Mouse (Mus musculus) adrenal gland, adult 8-10 months (tissue): ENCODE measurements around the gene Vps13d. TPM values are rescaled to one million over a fixed set of nuclear protein-coding genes. Genes with fewer than 3 reads are reported as not detected.

Experiments used
- DNase-seq: peaks from one replicate; pipeline ENCODE4 v3.0.0; 2022
- total RNA-seq, 4 experiments: library from RNA; stranded (reverse); gene quantifications; 2 replicates each; pipeline ENCODE4 v1.2.4; 2022

The Vps13d gene
- 10 to 100 TPM; 62.6 to 84.7 (median 81.4) TPM for total RNA-seq

GRCm38 (mm10) chr4:145194559-145195162, at the start of gene Vps13d:
Gene Vps13d (minus strand): TSS chr4:145195005.
- DNase-seq: peak; percentile 81

DNA sequence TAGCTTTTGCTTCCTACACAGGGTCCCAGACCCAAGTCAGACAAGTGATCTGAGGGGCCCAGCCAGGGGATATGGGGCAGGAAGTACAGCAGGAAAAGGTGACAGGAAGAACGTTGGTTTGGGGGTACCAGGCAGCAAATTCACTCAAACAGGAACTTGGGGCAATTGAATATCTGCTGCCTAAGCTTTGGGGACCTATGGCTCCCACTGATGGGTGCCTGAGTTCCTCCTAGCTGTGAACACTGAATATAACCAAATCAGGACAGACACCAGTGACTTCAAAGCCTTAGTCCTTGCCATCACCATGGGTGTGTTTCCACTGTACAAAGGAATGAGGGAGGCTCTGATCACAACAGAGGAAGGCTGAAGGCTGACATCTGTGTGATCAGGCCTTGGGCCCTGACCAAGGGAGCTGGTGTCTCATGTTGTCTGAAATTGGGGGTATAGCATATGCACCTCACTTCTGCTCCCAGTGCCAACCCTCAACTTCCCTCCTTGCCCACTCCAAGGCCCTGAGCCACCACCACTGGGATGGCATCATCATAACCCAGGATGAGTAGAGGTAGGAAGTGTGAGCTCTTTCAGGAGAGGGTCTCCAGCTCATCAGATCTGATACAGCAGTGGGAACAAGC, 48.0 kb upstream of the Vps13d start:
- DNase-seq: no peak

DNA sequence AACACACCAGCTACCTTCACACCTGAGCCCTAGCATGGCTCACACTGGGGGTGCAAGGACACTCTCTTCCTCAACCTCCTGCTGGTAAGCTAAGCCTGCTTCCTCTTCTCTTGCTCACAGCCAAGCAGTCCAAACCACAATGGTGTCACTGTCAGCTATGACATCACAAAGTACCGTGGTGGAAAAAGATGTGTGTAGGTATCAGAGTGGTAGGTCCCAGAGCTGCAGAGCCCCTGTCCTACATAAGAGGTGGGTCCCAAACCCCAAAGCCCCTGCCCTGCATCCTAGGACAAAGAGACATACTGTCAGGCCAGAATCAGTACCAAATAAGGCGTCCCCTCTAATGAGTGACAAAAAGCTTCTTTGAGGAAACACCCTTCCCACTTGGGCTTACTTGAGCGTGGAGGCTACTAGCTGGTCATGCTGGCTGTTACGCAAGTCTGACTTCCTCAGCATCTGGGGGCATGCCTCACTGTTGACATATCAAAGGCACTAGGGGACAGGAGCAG, 46.0 kb upstream of the Vps13d start:
- no peak for DNase-seq

DNA sequence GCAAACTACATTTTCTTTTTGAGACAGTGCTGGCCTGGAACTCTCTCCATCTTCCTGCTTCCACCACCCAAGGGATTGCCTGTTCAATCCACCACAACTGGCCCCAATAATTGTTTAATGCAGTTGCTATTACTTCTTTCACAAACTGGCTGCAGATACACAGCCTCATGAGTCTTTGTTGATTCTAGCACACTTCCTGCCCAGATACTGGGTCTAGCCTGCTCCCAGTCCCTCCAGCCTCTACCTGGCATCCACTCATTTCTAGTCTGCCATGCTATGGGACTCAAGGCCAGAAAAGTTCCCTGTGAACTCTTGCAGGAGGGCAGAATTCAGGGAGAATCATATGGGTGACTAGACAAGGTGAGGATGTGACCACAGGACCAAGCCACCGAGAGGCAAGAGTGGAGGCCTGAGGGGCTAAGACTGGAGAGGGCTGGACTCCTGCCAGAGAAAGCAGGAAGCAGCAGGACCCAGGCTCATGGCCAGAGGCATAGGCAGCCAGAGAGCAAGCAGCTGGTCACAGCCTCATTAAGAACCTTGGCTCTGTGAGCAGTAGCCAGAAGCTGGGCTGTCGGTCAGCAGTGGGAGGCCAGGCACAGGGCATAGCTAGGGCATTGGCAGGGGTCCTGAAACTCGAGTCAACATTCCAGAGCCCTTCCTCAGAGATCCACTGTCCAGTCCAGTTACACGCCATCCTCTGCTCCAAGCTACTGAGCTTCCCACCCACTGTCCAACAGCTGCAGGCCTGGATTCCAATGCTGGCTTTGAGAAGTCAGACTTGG, 44.4 kb upstream of the Vps13d start:
- DNase-seq: no peak

DNA sequence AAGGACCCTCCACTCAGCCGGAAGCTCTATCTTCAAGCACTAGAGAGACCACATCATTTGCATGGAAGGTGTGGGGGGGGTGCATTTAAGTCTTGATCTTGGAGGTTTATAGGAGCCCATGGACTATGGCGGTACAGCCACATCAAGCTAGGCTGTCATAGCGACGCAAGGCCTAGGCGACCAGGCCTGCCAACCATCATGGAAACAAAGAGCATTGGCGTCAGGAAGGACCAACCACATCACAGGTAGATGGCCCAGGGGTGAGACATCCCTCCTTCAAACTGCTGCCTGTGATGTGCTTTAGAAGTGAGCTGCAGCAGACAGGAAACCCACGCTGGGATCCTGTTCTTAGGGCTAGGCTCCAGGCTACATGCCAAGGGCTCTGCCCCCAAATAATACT, 41.2 kb upstream of the Vps13d start:
- DNase-seq: no peak

DNA sequence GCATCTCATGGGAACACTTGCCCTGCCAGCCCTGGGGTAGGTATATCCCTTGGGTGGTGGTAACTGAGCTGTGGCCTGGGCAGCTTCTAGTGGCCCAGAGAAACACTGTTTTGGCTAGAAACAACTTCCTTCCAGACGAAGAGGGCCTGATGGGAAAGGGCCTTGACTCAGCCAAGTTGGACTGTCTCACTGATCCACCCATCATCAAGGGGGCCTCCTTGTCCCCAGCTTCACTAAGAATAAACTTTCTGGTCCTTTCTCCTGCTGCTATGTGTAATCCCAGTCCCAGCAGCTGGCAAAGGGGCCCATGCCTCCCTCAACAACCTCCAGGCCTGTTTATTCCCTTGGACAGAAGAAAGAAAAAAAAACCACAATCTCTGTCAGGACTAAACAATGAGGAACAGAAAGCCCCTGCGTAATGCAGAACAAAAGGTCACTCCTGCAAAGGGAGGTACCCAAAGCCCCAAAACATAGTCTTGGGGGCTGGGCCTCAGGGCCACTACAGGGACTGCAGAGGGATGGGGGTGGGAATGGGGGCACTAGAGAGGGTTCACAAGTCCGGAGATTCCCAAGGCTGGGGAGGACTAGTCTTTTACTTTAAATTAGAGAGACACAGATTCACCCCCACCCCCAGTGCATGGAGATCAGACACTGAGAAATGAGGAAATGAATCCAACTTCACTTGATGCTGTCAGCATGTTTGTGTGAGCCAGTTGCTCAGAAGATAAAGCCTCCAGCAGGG, 38.9 kb upstream of the Vps13d start:
- DNase-seq: no peak

- DNase-seq: no peak
These were observed 36.9 kb upstream of the Vps13d start for GRCm38 (mm10) chr4:145231732-145232131.

GRCm38 (mm10) chr4:145230647-145231046, 35.8 kb upstream of the Vps13d start:
- DNase-seq: no peak

DNA sequence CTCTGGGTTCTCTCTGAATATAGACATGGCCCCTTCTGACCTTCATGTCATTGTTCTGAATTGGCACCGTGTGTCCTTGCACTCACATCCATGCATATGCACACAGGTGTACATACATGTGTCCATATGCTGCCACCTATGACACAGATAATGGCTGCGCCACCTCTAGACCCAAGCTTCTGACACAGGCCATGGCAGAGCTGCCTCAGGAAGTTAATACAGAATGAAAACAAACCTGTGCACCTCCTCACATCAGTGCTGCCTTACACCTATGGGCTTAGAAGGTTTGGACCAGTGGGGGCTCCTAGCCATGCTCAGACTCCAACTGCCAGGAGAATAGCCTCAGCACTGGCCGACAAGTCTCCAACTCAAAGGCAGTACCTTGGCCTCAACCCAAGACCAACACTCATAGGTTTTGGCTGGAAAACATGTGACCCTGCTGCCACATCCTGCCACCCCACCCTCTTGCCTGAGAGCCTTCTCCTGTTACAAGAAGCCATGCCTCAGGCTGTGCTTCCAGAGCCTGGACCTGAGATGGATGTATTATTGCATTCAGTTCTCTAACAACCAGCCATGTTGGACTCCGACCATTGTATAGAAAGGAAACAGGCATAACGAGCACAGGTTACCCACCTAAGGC, 34.8 kb upstream of the Vps13d start:
- no peak for DNase-seq

DNA sequence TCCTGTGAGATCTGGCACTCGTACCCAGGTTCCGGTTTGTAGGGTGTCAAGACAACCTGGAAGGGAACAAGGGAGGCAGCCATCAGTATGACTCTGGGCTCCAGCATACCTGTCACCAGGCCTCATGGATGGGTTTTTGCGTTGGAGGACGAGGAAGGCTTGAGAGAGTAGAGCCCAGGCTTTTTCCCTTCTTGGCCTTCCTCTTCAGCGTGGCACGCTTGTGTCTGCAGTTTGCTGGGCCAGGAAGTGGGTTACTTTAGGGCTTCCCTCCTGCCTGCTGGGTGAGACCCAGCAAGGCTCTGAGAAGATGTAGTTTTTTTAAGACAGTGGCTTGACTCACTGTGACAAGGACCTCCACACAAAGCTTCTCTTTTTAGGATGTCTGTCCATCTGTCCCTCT, 34.2 kb upstream of the Vps13d start:
- DNase-seq: no peak

DNA sequence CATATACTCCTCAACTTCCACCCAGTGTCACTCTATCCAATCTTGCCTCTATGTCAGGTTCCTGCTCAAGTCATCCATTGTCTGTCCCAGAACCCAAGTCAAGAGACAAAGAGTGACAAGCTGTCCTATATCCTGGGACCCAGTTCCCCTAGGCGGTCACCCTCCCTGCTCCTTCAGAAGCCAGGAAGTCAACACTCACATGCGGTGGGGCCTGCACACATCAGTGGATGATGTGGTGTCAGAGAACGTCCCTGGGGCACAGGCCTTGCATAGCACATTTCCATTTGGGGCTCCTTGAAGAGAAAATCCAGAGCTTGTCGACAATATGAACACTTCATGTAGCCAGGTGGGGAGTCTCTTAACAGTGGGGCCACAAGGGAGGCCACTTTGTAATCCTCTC, 29.8 kb upstream of the Vps13d start:
- DNase-seq: no peak

DNA sequence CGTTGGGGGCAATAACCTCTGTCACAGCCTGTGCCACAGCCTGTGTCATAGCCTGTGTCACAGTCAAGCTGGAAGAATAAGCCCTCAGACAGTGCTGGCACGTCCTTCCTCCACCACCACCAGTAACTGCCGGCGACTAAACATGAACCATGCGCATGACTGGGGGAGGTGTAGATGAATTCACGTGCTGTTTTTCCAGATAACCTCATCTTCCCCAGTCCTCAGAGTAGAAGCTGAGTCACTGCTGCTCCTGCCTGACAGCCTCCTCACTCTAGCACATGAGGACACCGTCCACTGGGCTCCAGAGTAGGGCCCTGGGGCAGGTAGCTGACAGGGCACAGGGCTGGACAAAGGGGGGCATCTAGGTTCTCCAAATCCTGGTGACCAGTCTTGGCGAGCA, 27.3 kb upstream of the Vps13d start:
- DNase-seq: no peak

- DNase-seq: no peak
These were observed 26.6 kb upstream of the Vps13d start for GRCm38 (mm10) chr4:145221379-145221778.

GRCm38 (mm10) chr4:145220001-145220400, 25.2 kb upstream of the Vps13d start:
- DNase-seq: no peak

DNA sequence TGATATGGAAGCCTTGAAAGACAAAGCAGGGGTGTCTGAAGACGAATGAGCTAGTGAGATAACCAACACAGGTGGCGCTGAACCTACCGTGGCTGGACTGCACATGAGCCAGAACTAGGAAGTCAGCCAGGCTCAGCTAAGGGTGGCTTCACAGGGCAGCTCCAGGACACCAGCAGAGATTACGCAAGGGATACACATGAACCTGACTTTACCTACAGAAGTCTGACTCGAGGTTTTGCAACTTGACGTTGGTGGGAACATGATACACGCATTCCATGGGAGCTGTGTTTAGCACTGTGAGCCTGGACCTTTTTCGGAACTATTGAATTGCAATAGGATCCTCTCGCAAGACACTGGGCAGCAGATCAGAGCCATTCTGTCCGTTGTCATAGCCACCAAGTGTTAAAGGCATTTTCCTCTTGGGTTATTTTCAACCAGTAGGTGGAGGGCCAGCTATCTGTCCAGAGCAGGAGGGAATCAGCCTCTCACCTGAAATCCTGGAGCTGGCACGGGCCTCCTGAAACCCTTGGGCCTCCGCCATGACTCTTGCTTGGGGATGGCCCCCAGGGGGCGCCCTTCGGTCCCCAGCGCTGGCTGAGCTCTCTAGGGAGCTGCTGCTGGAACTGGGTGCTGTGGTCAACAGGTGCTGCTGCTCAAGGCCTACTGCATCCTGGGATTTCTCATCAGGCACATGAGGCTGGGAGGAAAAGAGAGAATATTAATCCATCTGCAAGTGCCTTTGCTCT, 24.6 kb upstream of the Vps13d start:
- DNase-seq: no peak

DNA sequence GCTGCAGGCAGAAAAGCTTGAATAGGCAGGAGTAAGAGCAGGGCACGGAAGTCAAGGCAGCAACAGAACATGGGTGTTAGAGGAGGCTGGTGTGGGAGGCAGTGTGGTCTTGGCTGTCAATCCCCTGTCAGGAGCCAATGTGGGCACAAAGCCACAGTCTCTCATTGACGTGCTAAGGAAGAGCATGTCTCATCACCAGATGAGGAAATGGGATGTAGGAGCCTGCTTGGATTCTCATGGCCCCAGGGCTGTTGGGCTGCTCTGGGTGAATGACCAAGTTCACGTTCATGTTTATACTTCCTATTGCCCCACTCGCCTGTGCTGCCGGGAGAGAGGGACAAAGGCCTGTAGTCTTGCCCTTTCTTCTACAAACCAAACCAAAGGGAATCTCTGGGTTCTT, 23.0 kb upstream of the Vps13d start:
- DNase-seq: no peak

- no peak for DNase-seq
These were observed 22.2 kb upstream of the Vps13d start for GRCm38 (mm10) chr4:145217046-145217445.

GRCm38 (mm10) chr4:145215396-145215795, 20.6 kb upstream of the Vps13d start:
- DNase-seq: no peak

GRCm38 (mm10) chr4:145214786-145215174, 20.0 kb upstream of the Vps13d start:
- DNase-seq: no peak

GRCm38 (mm10) chr4:145213999-145214785, 19.4 kb upstream of the Vps13d start:
- peak; percentile 83 for DNase-seq

DNA sequence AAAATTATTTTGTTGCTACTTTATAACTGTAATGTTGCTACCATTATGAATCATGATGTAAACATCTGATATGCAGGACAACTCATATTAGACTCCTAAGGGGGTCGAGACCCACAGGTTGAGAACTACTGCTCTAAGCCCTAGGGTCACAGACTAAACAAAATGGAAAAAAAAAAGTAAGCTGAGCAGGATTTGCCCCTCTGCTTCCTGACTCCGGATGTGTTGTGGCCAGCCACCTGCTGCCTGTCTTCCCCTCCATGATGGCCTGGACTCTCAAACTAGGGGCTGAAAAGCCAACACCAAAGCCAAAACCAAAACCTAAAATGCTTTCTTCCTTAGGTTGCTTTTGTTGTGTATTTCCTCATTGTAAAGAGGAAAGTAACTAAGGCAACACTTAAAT, 16.3 kb upstream of the Vps13d start:
- DNase-seq: no peak
